Mouse (Mus musculus) kidney, adult 2 months (tissue): Measurements from ENCODE around the gene Aatk.

Experiments
- CTCF ChIP-seq: fragments of 200-500 bp; conservative IDR thresholded peaks from 2 replicates; pipeline ENCODE4 v1.5.1; 2011; ENCODE audit warnings: low read depth, mild to moderate bottlenecking, control low read depth, low read length, moderate library complexity, mixed read lengths; ENCODE audit not compliant: insufficient read depth, insufficient read length
- POLR2A ChIP-seq: fragments of 200-500 bp; IDR thresholded peaks from one replicate; pipeline ENCODE4 v1.6.1; 2011; ENCODE audit warnings: low read depth, low read length, control low read depth

DNA sequence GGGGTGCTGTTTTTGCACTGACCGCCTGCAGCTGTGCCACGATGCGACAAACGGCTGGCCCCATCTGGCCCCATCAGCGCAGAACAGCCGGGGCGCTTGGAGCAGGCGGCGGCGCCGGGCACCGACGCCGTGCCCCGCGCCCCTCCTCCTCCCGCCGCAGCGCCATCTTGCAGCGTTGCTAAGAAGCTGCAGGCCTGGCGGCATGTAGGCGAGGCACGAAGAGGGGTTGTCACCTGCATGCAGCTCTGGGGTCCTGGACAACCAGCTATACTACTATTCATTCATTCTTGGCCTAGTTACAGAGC, 1.2 kb upstream of the Aatk start:
- TF ChIP-seq CTCF, result no peak
- TF ChIP-seq POLR2A, result no peak
